Mouse (Mus musculus): ENCODE results near the gene Parva. TPM values are rescaled to one million over a fixed set of nuclear protein-coding genes. Genes with fewer than 3 reads are reported as not detected.
A peak's percentile ranks its signal among the peaks of the same experiment; 100 is the strongest.

Gene Parva
- polyA plus RNA-seq, 1 experiment, result 80.5 TPM

GRCm38 (mm10) chr7:112465920-112466319 is 38.6 kb downstream of the Parva start:
- no peak for TF ChIP-seq POLR2A (IDR thresholded peaks at IDR 0.05; ENCODE audit: borderline replicate concordance, extremely low read depth, low read depth, low read length)
- TF ChIP-seq CTCF (IDR thresholded peaks at IDR 0.05; ENCODE audit: insufficient read depth, low read length), result no peak
- Histone ChIP-seq H3K4me1 (ENCODE audit: control insufficient read depth, insufficient read depth, low read length) (peaks cover 8% of the 10 kb centered on the region), H3K4me3 (replicated peaks; ENCODE audit: extremely low read depth, low read depth, low read length) (no peak overlapping the region)
- DNase-seq, result no peak
- 74% methylated on average over 3 of the region's 3 CpGs for WGBS

- 61% methylated on average over 3 of the region's 3 CpGs for WGBS
- no peak for DNase-seq
- TF ChIP-seq CTCF (IDR thresholded peaks at IDR 0.05; ENCODE audit: insufficient read depth, low read length) (no peak), POLR2A (IDR thresholded peaks at IDR 0.05; ENCODE audit: borderline replicate concordance, extremely low read depth, low read depth, low read length) (no peak)
- Histone ChIP-seq H3K4me1 (ENCODE audit: control insufficient read depth, insufficient read depth, low read length) (peaks cover 15% of the 10 kb centered on the region), H3K4me3 (replicated peaks; ENCODE audit: extremely low read depth, low read depth, low read length) (no peak overlapping the region)
Observed at GRCm38 (mm10) chr7:112466786-112467185, 39.5 kb downstream of the Parva start.

- peaks cover 24% of the 10 kb centered on the region for H3K4me1 ChIP-seq (ENCODE audit: control insufficient read depth, insufficient read depth, low read length)
- no peak for TF ChIP-seq CTCF (IDR thresholded peaks at IDR 0.05; ENCODE audit: insufficient read depth, low read length)
- H3K4me3 ChIP-seq (replicated peaks; ENCODE audit: extremely low read depth, low read depth, low read length), result no peak overlapping the region
- WGBS, result 42% methylated on average over 11 of the region's 11 CpGs
- DNase-seq, result peak; percentile 47
Observed at GRCm38 (mm10) chr7:112467687-112468111, 40.4 kb downstream of the Parva start.

- 34% methylated on average over 5 of the region's 5 CpGs for WGBS
- Histone ChIP-seq H3K4me3 (replicated peaks; ENCODE audit: extremely low read depth, low read depth, low read length) (no peak overlapping the region), H3K4me1 (ENCODE audit: control insufficient read depth, insufficient read depth, low read length) (peaks cover 24% of the 10 kb centered on the region)
- peak; percentile 77 for DNase-seq
- TF ChIP-seq CTCF (IDR thresholded peaks at IDR 0.05; ENCODE audit: insufficient read depth, low read length) (peak; percentile 72), POLR2A (IDR thresholded peaks at IDR 0.05; ENCODE audit: borderline replicate concordance, extremely low read depth, low read depth, low read length) (no peak)
Observed at GRCm38 (mm10) chr7:112469817-112470216, 42.5 kb downstream of the Parva start.

- TF ChIP-seq POLR2A (IDR thresholded peaks at IDR 0.05; ENCODE audit: borderline replicate concordance, extremely low read depth, low read depth, low read length), result no peak
- H3K4me3 ChIP-seq (replicated peaks; ENCODE audit: extremely low read depth, low read depth, low read length), result no peak overlapping the region
- peaks cover 24% of the 10 kb centered on the region for H3K4me1 ChIP-seq (ENCODE audit: control insufficient read depth, insufficient read depth, low read length)
- 28% methylated on average over 7 of the region's 7 CpGs for WGBS
- no peak for DNase-seq
Observed at GRCm38 (mm10) chr7:112471316-112471715, 44.0 kb downstream of the Parva start.

- 30% methylated on average over 10 of the region's 10 CpGs for WGBS
- peaks cover 19% of the 10 kb centered on the region for H3K4me1 ChIP-seq (ENCODE audit: control insufficient read depth, insufficient read depth, low read length)
- H3K4me3 ChIP-seq (replicated peaks; ENCODE audit: extremely low read depth, low read depth, low read length), result no peak overlapping the region
- no peak for DNase-seq
- no peak for TF ChIP-seq CTCF (IDR thresholded peaks at IDR 0.05; ENCODE audit: insufficient read depth, low read length)
- TF ChIP-seq POLR2A (IDR thresholded peaks at IDR 0.05; ENCODE audit: borderline replicate concordance, extremely low read depth, low read depth, low read length), result no peak
Observed at GRCm38 (mm10) chr7:112472024-112472707, 44.9 kb downstream of the Parva start.

- H3K4me3 ChIP-seq (replicated peaks; ENCODE audit: extremely low read depth, low read depth, low read length), result no peak overlapping the region
- no peak for DNase-seq
- WGBS, result 68% methylated on average over 9 of the region's 9 CpGs
Observed at GRCm38 (mm10) chr7:112472708-112473281, 45.5 kb downstream of the Parva start.

GRCm38 (mm10) chr7:112473649-112474435 is 46.5 kb downstream of the Parva start:
- H3K4me3 ChIP-seq (replicated peaks; ENCODE audit: extremely low read depth, low read depth, low read length), result no peak overlapping the region
- DNase-seq, result no peak
- WGBS, result 53% methylated on average over 14 of the region's 14 CpGs
- peaks cover 18% of the 10 kb centered on the region for H3K4me1 ChIP-seq (ENCODE audit: control insufficient read depth, insufficient read depth, low read length)
- TF ChIP-seq CTCF (IDR thresholded peaks at IDR 0.05; ENCODE audit: insufficient read depth, low read length) (no peak), POLR2A (IDR thresholded peaks at IDR 0.05; ENCODE audit: borderline replicate concordance, extremely low read depth, low read depth, low read length) (no peak)

More at GRCm38 (mm10) chr7:112472708-112473281, 45.5 kb downstream of the Parva start:
- TF ChIP-seq CTCF (IDR thresholded peaks at IDR 0.05; ENCODE audit: insufficient read depth, low read length) (no peak), POLR2A (IDR thresholded peaks at IDR 0.05; ENCODE audit: borderline replicate concordance, extremely low read depth, low read depth, low read length) (no peak)
- peaks cover 16% of the 10 kb centered on the region for H3K4me1 ChIP-seq (ENCODE audit: control insufficient read depth, insufficient read depth, low read length)

- Histone ChIP-seq H3K4me1 (ENCODE audit: control insufficient read depth, insufficient read depth, low read length) (peaks cover 17% of the 10 kb centered on the region; the same call in 1 of the 2 replicates), H3K4me3 (replicated peaks; ENCODE audit: extremely low read depth, low read depth, low read length) (no peak overlapping the region)
- no peak for DNase-seq
- 28% methylated on average over 6 of the region's 6 CpGs for WGBS
- TF ChIP-seq CTCF (IDR thresholded peaks at IDR 0.05; ENCODE audit: insufficient read depth, low read length) (no peak), POLR2A (IDR thresholded peaks at IDR 0.05; ENCODE audit: borderline replicate concordance, extremely low read depth, low read depth, low read length) (no peak)
Observed at GRCm38 (mm10) chr7:112479116-112479515, 51.8 kb downstream of the Parva start.

Data from lung, adult 2 months (tissue).